Mouse (Mus musculus) naive thymus-derived CD4-positive, alpha-beta T cell, adult 5 months (primary cell): ENCODE measurements around the gene Hist2h2ab. TPM values are rescaled to one million over a fixed set of nuclear protein-coding genes. Genes with fewer than 3 reads are reported as not detected.

Experiments
- polyA plus RNA-seq: library from polyadenylated mRNA; unstranded; fragments of 100-300 nt; shearing (Covaris generic); gene quantifications from one replicate; pipeline ENCODE4 v1.2.1, GENCODE M21; 2017

The Hist2h2ab gene
- polyA plus RNA-seq: 4.5 TPM

DNA sequence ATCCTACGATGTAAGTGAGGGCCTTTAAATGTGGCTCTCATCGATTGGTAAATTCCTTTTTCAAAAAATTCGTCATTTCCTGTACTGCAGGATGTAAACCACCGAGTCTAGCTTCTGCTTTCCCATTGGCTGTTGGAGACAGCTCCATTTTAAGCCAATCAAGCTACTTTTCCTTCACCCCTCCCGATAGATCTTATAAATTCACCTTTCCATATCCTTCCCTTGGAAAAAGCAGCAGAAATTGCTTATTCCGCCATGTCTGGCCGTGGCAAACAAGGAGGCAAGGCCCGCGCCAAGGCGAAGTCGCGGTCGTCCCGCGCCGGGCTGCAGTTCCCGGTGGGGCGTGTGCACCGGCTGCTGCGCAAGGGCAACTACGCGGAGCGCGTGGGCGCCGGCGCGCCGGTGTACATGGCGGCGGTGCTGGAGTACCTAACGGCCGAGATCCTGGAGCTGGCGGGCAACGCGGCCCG, at the start of gene Hist2h2ab, which contains the start of gene Bola1:
Hist2h2ab (plus strand) TSS at position 205 of the 470 bp plus-strand sequence.
Bola1 (minus strand) TSS at position 49 of the 470 bp plus-strand sequence.

DNA sequence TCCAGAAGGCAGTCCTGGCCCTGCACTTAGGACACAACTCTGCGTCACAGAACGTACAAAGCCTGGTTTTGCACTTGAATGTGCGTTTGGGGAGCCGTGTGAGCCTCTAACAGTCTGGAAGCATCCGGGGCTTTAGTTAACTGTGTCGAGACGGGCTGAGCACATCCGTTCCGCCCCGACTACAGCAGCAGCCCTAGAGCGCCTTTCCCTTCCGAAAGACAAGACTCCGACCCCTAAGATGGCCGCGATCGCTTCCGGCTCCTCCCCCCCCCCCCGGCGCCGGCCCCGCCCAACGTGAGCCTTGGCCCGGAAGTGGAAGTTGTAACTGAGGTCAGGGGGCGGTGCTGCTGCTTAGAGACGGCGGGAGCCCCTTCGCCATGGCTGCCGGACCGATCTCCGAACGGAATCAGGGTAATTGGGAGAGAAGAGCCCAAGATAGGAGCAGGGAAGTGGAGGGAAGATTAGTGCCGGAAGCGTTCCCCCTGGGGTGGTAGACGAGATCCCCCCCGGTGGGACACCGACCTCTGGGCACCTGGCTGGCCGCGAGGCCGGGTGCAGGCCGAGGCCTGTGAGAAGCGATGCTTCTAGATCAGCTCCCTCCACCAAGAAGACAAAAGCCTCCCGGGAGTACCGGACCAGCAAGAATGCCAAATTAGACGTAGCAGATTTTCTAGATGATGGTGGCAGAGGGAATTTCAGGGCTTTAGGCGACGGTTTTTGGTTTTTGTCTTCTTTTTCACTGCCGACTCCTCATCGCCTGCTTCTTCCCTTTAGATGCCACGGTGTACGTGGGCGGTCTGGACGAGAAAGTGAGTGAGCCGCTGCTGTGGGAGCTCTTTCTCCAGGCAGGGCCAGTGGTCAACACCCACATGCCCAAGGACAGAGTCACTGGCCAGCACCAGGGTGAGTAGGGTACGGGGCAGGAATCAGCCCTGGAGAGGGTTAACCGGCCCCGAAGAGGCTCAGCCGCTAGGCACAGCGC, 47.2 kb upstream of the Hist2h2ab start, which contains the start of gene Sf3b4:
Sf3b4 (plus strand) TSS at position 136 of the 982 bp plus-strand sequence.

DNA sequence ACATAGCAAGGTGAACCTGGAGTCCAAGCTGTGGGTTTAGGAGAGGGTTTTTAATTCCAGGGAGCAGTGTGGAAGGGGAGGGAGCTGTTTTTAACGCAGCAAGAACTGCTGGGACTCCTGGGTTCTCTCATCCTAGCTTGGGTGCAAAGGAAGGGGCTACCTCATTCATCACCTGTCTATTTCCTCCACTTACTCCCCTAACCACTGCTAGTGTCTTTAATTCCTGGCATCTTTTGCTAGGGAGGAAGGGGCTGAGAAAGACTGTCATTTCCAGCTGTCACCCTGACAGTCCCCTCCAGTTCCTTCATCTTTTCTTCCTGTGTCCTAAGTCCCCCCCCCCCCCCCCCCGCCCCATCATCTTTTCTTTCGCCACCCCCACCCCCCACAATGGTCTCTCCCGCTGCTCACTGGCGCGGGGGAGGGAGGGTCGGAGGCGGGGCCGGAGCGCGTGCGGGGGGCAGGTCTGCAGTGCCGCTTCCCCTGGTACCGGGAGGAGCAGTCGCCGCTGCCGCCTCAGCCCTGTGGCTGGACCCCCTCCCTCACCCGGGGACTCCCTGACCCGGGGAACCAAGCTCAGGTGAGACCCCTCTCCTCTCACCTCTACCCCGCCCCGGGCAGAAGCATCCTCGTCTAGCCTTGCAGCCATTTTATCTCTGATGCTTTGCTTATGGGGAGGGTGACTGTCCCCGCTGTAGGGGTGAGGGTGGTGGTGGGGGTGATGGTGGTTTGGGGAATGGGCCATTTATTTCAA, 38.8 kb upstream of the Hist2h2ab start, which contains the start of gene Sv2a:
Sv2a (plus strand) TSS at position 425 of the 751 bp plus-strand sequence.

DNA sequence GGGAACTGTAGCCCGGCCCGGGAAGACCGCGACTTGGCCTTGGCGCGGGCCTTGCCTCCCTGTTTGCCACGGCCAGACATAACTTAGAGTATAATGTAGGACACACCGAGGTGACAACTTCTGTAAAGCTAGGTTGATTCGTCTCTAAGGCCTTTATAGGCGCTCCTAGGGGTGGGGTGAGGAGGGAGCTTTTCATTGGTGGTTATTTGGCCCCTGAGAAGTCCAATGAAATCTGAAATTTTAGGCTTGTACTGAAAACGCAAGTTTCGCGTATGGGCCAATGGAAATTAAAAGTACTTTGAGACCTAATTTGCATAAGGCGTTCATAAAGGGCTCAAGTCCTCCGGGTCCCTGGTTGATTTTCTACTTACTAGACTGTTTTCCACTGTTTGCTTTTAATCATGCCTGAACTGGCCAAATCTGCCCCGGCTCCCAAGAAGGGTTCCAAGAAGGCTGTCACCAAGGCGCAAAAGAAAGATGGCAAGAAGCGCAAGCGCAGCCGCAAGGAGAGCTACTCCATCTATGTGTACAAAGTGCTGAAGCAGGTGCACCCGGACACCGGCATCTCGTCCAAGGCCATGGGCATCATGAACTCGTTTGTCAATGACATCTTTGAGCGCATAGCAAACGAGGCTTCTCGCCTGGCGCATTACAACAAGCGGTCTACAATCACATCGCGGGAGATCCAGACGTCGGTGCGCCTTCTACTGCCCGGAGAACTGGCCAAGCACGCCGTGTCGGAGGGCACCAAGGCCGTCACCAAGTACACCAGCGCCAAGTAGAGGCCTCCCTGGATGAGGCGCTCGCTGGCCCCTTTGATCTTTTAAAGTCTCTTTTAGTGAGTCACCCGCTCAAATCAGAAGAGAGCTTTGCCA, 1.3 kb downstream of the Hist2h2ab start, which contains the start of the genes Hist2h2ac and Hist2h2be:
Hist2h2ac (minus strand) TSS at position 116 of the 875 bp plus-strand sequence.
Hist2h2be (plus strand) TSS at position 355 of the 875 bp plus-strand sequence.

DNA sequence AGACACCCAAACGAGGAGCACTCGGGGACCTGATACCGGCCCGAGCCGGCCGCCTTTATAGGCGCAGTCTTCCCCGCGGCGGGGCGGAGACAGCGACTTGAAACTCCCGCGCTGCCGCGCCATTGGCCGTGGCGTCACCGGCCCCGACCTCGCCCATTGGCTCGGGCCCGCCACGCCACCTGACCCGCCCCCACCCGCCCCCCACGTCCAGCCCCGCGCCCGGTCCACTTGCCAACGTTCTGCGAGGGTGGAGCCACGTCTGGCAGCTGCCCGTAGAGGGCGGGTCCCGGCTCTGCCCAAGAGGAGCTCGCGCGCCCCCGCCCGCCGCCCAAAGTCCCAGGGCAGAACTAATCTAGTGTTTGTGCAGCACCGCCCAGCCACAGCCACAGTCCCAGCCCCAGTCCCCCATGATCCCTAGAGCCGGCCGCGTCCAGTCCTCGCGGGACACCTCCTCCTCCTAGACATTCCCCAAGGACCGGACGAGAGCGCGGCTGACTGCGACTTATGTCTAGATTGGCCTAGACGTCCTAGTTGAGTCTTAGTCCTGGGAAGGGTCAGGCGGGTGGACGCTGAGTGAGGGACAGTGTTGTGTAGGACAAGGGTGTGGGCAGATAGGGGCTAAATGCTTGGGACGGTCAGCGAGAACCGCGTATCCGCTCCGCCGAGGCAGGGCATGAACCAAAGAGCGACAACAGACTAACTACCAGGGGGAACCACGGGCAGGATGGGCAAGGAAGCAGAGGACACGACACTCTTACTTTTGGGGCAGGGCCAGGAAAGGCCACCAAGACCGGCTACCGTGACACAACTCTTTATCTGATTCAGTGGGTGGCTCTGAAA, 19.5 kb downstream of the Hist2h2ab start, which contains the start of gene Hist2h3c2:
Hist2h3c2 (minus strand) TSS at position 174 of the 840 bp plus-strand sequence.

DNA sequence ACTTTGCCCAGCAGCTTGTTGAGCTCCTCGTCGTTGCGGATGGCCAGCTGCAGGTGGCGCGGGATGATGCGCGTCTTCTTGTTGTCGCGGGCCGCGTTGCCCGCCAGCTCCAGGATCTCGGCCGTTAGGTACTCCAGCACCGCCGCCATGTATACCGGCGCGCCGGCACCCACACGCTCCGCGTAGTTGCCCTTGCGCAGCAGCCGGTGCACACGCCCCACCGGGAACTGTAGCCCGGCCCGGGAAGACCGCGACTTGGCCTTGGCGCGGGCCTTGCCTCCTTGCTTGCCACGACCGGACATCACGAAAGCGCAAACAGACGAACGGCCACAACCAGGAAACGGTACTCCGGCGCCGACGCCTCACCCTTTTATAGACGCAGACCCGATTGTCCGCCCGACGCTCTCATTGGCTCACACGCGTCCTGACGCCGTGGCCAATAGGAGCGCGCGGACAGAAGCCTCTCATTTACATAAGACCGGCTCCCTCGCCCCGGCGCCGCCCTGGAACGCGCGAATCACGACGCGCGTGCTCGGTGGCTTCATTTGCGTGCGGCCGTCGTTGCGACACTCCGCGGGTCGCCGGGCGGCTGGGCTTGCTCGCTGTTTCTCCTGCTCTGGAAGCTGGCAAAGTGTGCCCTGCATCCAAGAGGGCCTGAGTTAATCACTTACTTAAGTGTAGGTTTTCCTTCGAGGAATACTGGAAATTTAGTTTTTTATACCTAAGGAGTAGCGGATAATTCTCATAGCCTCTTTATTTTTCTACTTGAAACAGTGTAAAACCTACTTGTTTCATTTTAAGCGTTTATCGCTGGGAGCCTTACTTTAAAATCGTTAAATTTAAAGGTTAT, 20.5 kb downstream of the Hist2h2ab start, which contains the start of gene Hist2h2aa2:
Hist2h2aa2 (minus strand) TSS at position 328 of the 850 bp plus-strand sequence.

DNA sequence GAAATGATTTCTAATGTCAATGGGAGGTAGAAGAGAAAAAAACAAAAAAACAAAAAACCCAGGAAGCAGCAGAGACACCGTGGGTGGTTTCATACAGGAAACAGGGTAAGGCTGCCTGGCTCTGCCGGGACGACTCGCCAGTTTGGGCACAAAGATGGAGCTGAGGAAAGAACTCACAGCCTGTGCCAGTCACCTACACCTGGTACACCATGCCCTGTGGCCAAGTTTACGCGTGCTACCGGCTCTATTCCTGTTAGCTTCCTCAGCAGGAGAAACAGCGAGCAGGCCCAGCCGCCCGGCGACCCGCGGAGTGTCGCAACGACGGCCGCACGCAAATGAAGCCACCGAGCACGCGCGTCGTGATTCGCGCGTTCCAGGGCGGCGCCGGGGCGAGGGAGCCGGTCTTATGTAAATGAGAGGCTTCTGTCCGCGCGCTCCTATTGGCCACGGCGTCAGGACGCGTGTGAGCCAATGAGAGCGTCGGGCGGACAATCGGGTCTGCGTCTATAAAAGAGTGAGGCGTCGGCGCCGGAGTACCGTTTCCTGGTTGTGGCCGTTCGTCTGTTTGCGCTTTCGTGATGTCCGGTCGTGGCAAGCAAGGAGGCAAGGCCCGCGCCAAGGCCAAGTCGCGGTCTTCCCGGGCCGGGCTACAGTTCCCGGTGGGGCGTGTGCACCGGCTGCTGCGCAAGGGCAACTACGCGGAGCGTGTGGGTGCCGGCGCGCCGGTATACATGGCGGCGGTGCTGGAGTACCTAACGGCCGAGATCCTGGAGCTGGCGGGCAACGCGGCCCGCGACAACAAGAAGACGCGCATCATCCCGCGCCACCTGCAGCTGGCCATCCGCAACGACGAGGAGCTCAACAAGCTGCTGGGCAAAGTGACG, 25.6 kb downstream of the Hist2h2ab start, which contains the start of gene Hist2h2aa1:
Hist2h2aa1 (plus strand) TSS at position 495 of the 884 bp plus-strand sequence.

DNA sequence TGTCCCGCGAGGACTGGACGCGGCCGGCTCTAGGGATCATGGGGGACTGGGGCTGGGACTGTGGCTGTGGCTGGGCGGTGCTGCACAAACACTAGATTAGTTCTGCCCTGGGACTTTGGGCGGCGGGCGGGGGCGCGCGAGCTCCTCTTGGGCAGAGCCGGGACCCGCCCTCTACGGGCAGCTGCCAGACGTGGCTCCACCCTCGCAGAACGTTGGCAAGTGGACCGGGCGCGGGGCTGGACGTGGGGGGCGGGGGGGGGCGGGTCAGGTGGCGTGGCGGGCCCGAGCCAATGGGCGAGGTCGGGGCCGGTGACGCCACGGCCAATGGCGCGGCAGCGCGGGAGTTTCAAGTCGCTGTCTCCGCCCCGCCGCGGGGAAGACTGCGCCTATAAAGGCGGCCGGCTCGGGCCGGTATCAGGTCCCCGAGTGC, 26.8 kb downstream of the Hist2h2ab start, which contains the start of gene Hist2h3c1:
Hist2h3c1 (plus strand) TSS at position 259 of the 430 bp plus-strand sequence.

DNA sequence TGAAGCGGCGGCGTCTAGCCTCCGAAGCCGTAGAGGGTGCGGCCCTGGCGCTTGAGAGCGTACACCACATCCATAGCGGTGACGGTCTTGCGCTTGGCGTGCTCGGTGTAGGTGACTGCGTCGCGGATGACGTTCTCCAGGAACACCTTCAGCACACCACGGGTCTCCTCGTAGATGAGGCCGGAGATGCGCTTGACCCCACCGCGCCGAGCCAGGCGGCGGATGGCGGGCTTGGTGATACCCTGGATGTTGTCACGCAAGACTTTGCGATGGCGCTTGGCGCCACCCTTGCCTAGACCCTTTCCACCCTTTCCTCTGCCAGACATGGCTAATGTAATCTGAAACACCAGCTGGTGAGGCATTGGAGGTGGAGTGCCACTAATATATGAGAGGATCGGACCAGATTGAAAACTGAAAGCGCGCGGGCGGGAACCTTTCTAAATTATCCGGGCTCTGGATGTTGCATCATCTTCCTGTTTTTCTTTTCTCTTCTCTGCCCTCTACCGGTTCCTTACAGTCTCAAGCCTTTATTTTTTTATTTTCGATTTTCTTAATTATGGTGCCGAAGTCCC, 43.4 kb downstream of the Hist2h2ab start, which contains the start of gene Hist2h4:
Hist2h4 (minus strand) TSS at position 333 of the 572 bp plus-strand sequence.

DNA sequence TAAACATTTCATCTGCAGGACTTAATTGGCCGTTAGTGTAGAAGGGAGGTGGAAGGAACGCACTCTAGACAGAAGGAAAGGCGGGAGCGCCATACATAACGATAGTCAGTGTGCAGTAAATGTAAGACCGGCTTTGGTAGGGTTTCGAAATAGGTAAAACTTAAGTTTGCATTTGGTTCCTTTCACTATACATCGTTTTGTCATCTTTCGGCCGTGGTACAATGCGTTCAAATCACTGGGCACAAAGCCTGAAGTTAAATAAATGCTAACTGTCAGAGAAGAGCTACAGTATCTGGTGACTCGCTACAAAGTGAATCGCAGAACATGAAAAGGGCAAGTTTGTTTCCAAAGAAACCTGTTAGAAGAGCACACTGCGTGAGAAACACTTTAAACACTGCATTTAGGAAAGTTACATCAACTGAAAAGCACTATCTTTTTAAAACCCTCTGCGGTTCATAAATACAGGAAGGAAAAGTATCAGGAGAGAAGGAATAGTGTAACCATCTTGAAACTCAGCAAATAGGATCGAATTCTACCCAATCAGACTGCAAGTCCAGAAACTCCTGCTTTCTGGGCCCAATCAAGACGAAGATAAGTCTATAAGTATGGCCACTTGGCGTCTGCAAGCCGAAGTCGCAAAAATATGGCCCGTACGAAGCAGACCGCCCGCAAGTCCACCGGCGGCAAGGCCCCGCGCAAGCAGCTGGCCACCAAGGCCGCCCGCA, 48.5 kb downstream of the Hist2h2ab start, which contains the start of gene Hist2h3b:
Hist2h3b (plus strand) TSS at position 604 of the 725 bp plus-strand sequence.

Other genes with a start within 250 kb of the Hist2h2ab start
- gene Plekho1, start 223.9 kb upstream of the Hist2h2ab start, polyA plus RNA-seq: 4.0 TPM
- 15.4 TPM for gene Vps45, start 161.4 kb upstream of the Hist2h2ab start, polyA plus RNA-seq
- 14.3 TPM for gene Otud7b, start 115.3 kb upstream of the Hist2h2ab start, polyA plus RNA-seq
- gene Mtmr11, start 57.9 kb upstream of the Hist2h2ab start, polyA plus RNA-seq: 0.44 TPM
- gene Sf3b4, start 47.5 kb upstream of the Hist2h2ab start, polyA plus RNA-seq: 153 TPM
- gene Sv2a, start 38.7 kb upstream of the Hist2h2ab start, polyA plus RNA-seq: 3.7 TPM
- gene Bola1, start 156 bp upstream of the Hist2h2ab start, polyA plus RNA-seq: 16.8 TPM
- gene Hist2h2ac, start 1.0 kb downstream of the Hist2h2ab start, polyA plus RNA-seq: 10.4 TPM
- 3.5 TPM for gene Hist2h2be, start 1.3 kb downstream of the Hist2h2ab start, polyA plus RNA-seq
- gene Hist2h3c2, start 19.3 kb downstream of the Hist2h2ab start, polyA plus RNA-seq: not detected
- gene Hist2h2aa2, start 20.4 kb downstream of the Hist2h2ab start, polyA plus RNA-seq: 70.3 TPM
- gene Hist2h2aa1, start 25.6 kb downstream of the Hist2h2ab start, polyA plus RNA-seq: 7.7 TPM
- not detected for gene Hist2h3c1, start 26.8 kb downstream of the Hist2h2ab start, polyA plus RNA-seq
- 4.9 TPM for gene Hist2h4, start 43.4 kb downstream of the Hist2h2ab start, polyA plus RNA-seq
- 7.5 TPM for gene Hist2h3b, start 48.8 kb downstream of the Hist2h2ab start, polyA plus RNA-seq
- 11.2 TPM for gene Hist2h2bb, start 49.9 kb downstream of the Hist2h2ab start, polyA plus RNA-seq
- gene Fcgr1, start 74.1 kb downstream of the Hist2h2ab start, polyA plus RNA-seq: not detected
- gene BC107364, start 232.4 kb downstream of the Hist2h2ab start, polyA plus RNA-seq: not detected